Mouse (Mus musculus) kidney, adult 2 months (tissue): ENCODE measurements around the gene Tktl1.

Source experiments
- CTCF ChIP-seq: fragments of 200-500 bp; conservative IDR thresholded peaks from 2 replicates; pipeline ENCODE4 v1.5.1; 2011; ENCODE audit warnings: low read depth, mild to moderate bottlenecking, control low read depth, low read length, moderate library complexity, mixed read lengths; ENCODE audit not compliant: insufficient read depth, insufficient read length
- POLR2A ChIP-seq: fragments of 200-500 bp; IDR thresholded peaks from one replicate; pipeline ENCODE4 v1.6.1; 2011; ENCODE audit warnings: low read depth, low read length, control low read depth

DNA sequence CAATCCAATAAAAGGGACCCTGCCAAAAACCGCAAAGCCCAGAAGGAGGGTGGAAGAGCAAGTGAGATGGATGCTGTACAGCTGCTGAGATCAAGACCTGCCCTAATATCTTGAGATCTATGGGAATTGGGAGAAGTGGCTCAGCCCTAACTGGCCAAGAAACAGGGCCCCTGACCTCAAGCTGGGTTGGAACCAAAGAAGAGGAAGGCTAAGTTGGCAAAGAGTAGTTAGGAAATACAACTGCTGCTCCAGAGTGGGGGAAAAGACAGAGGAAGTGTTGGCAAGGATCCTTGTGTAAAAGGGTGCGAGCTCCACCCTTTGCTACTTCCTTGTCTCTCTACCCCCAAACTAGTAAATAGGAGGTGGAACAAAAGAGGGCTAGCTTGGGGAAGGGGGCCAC, 66.3 kb downstream of the Tktl1 start:
- TF ChIP-seq CTCF (no peak), POLR2A (no peak)
